Mouse (Mus musculus): ENCODE measurements around the gene Adam17.

GRCm38 (mm10) chr12:21312201-21312600 lies 61.2 kb downstream of the Adam17 start:
- no peak for TF ChIP-seq CTCF (IDR thresholded peaks at IDR 0.05; ENCODE audit: low read depth, low read length)
- no peak for TF ChIP-seq GATA1 (IDR thresholded peaks at IDR 0.05; ENCODE audit: borderline replicate concordance, low read length)
- TF ChIP-seq POLR2AphosphoS5 (IDR thresholded peaks at IDR 0.05; ENCODE audit: insufficient replicate concordance, low read depth, low read length) = no peak
- TF ChIP-seq TAL1 (conservative IDR thresholded peaks at IDR 0.05; ENCODE audit: low read depth, low read length) = no peak
- TF ChIP-seq GATA2 (IDR thresholded peaks at IDR 0.05; ENCODE audit: borderline replicate concordance, low read depth, low read length) = no peak
